Mouse (Mus musculus) CH12.LX (cell line): ENCODE data around the gene Gm20737. TPM values are rescaled to one million over a fixed set of nuclear protein-coding genes. Genes with fewer than 3 reads are reported as not detected.
"Not testable (repeated sequence)": the region's sequence is repeated elsewhere in the genome, so short reads cannot be mapped to it uniquely, and the experiment has no call there.

Experiments
- DNase-seq: peaks from one replicate; pipeline ENCODE4 v3.0.0-alpha.2; 2013; ENCODE audit errors: extremely low read depth
- H3K27ac ChIP-seq: 2 replicates; pipeline ENCODE4 v1.5.1; 2012; ENCODE audit warnings: low read depth, mild to moderate bottlenecking, control low read depth, moderate library complexity; ENCODE audit not compliant: insufficient read depth
- H3K27me3 ChIP-seq: replicated peaks from 2 replicates; pipeline ENCODE3; 2012; ENCODE audit warnings: inconsistent platforms
- H3K36me3 ChIP-seq, 2 experiments: replicated peaks in 1 of 2; 2 replicates each; pipeline versions ENCODE3 to v1.6.1; 2012; ENCODE audit warnings: inconsistent platforms in 1 of 2, low read length in 1 of 2, mild to moderate bottlenecking in 1 of 2, mixed read lengths in 1 of 2, moderate library complexity in 1 of 2; ENCODE audit not compliant: control insufficient read depth in 1 of 2, insufficient read depth in 1 of 2
- H3K4me1 ChIP-seq, 2 experiments: 2 replicates each; pipeline ENCODE4 v1.6.1; 2012; ENCODE audit warnings: inconsistent platforms in 1 of 2, moderate library complexity in 1 of 2; ENCODE audit not compliant: insufficient read depth in 2 of 2, control insufficient read depth in 1 of 2
- H3K4me2 ChIP-seq: 2 replicates; pipeline ENCODE4 v1.6.1; 2012; ENCODE audit warnings: low read depth, mild to moderate bottlenecking, control low read depth; ENCODE audit not compliant: poor library complexity, insufficient read depth, severe bottlenecking
- H3K4me3 ChIP-seq, 3 experiments: fragments of 150-350 bp in 1 of 3; sonication (generic) in 1 of 3; replicated peaks in 1 of 3; 2 replicates each; pipeline versions ENCODE3 to v1.5.1; 2011 to 2012; ENCODE audit warnings: low read depth in 2 of 3, low read length in 2 of 3, mild to moderate bottlenecking in 2 of 3, moderate library complexity in 2 of 3, control low read depth in 1 of 3, improper control_type of control experiment in 1 of 3, inconsistent platforms in 1 of 3, mixed read lengths in 1 of 3; ENCODE audit not compliant: poor library complexity in 1 of 3
- H3K79me2 ChIP-seq: replicated peaks from 2 replicates; pipeline ENCODE4 v1.6.1; 2012; ENCODE audit warnings: mild to moderate bottlenecking, moderate library complexity; ENCODE audit not compliant: control insufficient read depth, poor library complexity, insufficient read depth, severe bottlenecking; ENCODE audit errors: extremely low read depth
- H3K9ac ChIP-seq: 2 replicates; pipeline ENCODE4 v1.6.1; 2012; ENCODE audit warnings: low read depth, mild to moderate bottlenecking, control low read depth, moderate library complexity; ENCODE audit not compliant: insufficient read depth
- H3K9me3 ChIP-seq: replicated peaks from 2 replicates; pipeline ENCODE3; 2012; ENCODE audit warnings: low read length, inconsistent platforms, mixed read lengths
- dilution Hi-C: fragments of 300-500 bp; cut with MboI; formaldehyde crosslinking; loops from 2 replicates; pipeline ENCODE4 v1.14.3; 2020; ENCODE audit warnings: low sequenced_read_pairs; ENCODE audit not compliant: extremely low pct_unique_long_range_greater_than_20kb, extremely low pct_ligation_motif_present
- in situ Hi-C: fragments of 300-500 bp; cut with MboI; formaldehyde crosslinking; loops from 3 replicates; pipeline ENCODE4 v1.14.3; 2019; ENCODE audit warnings: low sequenced_read_pairs, low pct_ligation_motif_present, low pct_unique_long_range_greater_than_20kb, mixed read lengths
- polyA plus RNA-seq: library from polyadenylated mRNA; unstranded; fragments of >175 nt; gene quantifications from 2 replicates; pipeline ENCODE4 v1.2.1, GENCODE M21; 2012; ENCODE audit warnings: low read depth; ENCODE audit not compliant: insufficient read length
- total RNA-seq, 2 experiments: library from RNA; depleted of rRNA; stranded (reverse); fragments of 300-350 nt in 1 of 2; fragments of >200 nt in 1 of 2; gene quantifications; 2 replicates each; pipeline ENCODE4 v1.2.3; 2012 to 2014

Gene Gm20737
- total RNA-seq (2012; rRNA removed) (not detected in 2 replicates), total RNA-seq (2014; rRNA removed) (not detected in 2 replicates), polyA plus RNA-seq (not detected in 2 replicates)

DNA sequence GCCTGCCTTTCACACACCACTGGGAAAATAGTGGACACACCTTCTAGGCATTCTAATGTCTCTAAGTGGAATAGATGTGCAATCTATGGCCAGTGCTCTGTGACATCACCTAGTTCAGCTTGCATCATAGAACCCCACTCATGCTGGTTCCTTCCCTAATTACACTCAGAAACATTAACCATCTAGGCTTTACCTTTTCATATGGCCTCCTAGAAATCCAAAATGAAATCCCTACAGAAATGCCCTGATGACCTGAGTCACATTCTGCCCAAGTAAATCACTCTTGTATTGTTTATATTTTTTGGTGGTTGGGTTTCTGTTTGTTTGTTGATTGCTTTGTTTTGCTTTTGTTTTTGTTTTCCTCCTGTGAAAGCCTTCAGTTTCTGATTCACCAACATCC is at the start of gene Gm20737:
Gm20737 (minus strand) TSS at position 101 of the 400 bp plus-strand sequence.
- DNase-seq, H3K4me2 ChIP-seq, in situ Hi-C loops, H3K4me3 ChIP-seq, H3K79me2 ChIP-seq, H3K36me3 ChIP-seq, H3K27ac ChIP-seq, H3K9me3 ChIP-seq, H3K4me1 ChIP-seq, H3K27me3 ChIP-seq, dilution Hi-C loops, H3K9ac ChIP-seq: not testable (repeated sequence)

- H3K27me3 ChIP-seq, dilution Hi-C loops, H3K9me3 ChIP-seq, DNase-seq, in situ Hi-C loops, H3K4me3 ChIP-seq, H3K9ac ChIP-seq, H3K4me2 ChIP-seq, H3K4me1 ChIP-seq, H3K79me2 ChIP-seq, H3K36me3 ChIP-seq, H3K27ac ChIP-seq: not testable (repeated sequence)
These were observed 17.3 kb upstream of the Gm20737 start, which contains the start of gene Gm21775 for GRCm38 (mm10) chrY:10553153-10553552. Gm21775 (plus strand) TSS chrY:10553453.

Other genes starting within 250 kb of the Gm20737 start
- not detected in 2 replicates for gene Gm20834, start 211.5 kb downstream of the Gm20737 start, total RNA-seq (2012; rRNA removed)
- not detected in 2 replicates for gene Gm20834, start 211.5 kb downstream of the Gm20737 start, total RNA-seq (2014; rRNA removed)
- not detected in 2 replicates for gene Gm20834, start 211.5 kb downstream of the Gm20737 start, polyA plus RNA-seq
- not detected in 2 replicates for gene Gm28510, start 123.3 kb downstream of the Gm20737 start, total RNA-seq (2012; rRNA removed)
- not detected in 2 replicates for gene Gm28510, start 123.3 kb downstream of the Gm20737 start, total RNA-seq (2014; rRNA removed)
- not detected in 2 replicates for gene Gm28510, start 123.3 kb downstream of the Gm20737 start, polyA plus RNA-seq
- gene Gm21775, start 17.4 kb upstream of the Gm20737 start, total RNA-seq (2012; rRNA removed) = not detected in 2 replicates
- gene Gm21775, start 17.4 kb upstream of the Gm20737 start, total RNA-seq (2014; rRNA removed) = not detected in 2 replicates
- not detected in 2 replicates for gene Gm21775, start 17.4 kb upstream of the Gm20737 start, polyA plus RNA-seq
- not detected in 2 replicates for gene Gm21900, start 80.3 kb upstream of the Gm20737 start, total RNA-seq (2012; rRNA removed)
- gene Gm21900, start 80.3 kb upstream of the Gm20737 start, total RNA-seq (2014; rRNA removed) = not detected in 2 replicates
- gene Gm21900, start 80.3 kb upstream of the Gm20737 start, polyA plus RNA-seq = not detected in 2 replicates
- not detected in 2 replicates for gene Gm20777, start 216.4 kb upstream of the Gm20737 start, total RNA-seq (2012; rRNA removed)
- gene Gm20777, start 216.4 kb upstream of the Gm20737 start, total RNA-seq (2014; rRNA removed) = not detected in 2 replicates
- gene Gm20777, start 216.4 kb upstream of the Gm20737 start, polyA plus RNA-seq = not detected in 2 replicates